Mouse (Mus musculus) lung, postnatal 0 days (tissue): ENCODE results near the gene Pm20d1.

Experiments
- CTCF ChIP-seq: IDR thresholded peaks from 2 replicates; pipeline ENCODE4 v1.5.1; 2016; ENCODE audit warnings: antibody characterized with exemption, mild to moderate bottlenecking
- EP300 ChIP-seq: IDR thresholded peaks from 2 replicates; pipeline ENCODE4 v1.6.1; 2016; ENCODE audit warnings: antibody characterized with exemption, mild to moderate bottlenecking, control low read depth

GRCm38 (mm10) chr1:131765357-131766001 is 31.7 kb upstream of the Pm20d1 start:
- peak; percentile 99 for TF ChIP-seq CTCF
- TF ChIP-seq EP300, result no peak
